Comparison of ENCODE assay signal across 31 mouse cellular contexts in the genomic region with DNA sequence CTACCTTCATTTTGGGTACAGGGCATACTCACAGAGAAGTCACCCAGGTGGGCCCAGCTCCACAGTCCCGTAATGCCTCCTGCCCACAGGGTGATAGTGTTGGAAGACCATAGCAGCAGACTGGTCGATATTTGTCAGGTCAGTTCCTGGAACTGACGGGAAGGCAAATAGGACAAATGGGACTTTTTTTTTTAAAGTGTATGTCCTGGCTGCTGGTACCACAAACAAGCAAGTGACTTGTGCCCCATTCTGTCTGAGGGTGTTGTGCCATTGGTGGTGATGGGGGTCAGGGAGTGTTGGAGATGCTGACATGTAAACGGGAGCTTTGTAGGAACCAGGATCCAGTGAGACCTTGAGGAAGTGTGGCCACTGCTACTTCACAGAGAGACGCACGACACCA. TPM values are rescaled to one million over a fixed set of nuclear protein-coding genes. Genes with fewer than 3 reads are reported as not detected.
DNase-seq lines count a peak whose midpoint lies in the region; ATAC-seq and TF ChIP-seq lines count a peak whose summit lies in the region.
"Had no signal": no experiment of that assay in that cellular context is flagged by ENCODE, and none has a peak within 500 bp of the region (broad histone marks: within the 10 kb centered on the region; RNA-seq: fewer than 3 reads in every experiment).

TSS of gene Serpina11 (minus strand) at position 101 of the 400 bp plus-strand sequence.

- H3K27me3 ChIP-seq in liver, embryonic 11.5 days (replicated peaks; ENCODE audit: control insufficient read depth, insufficient read depth, low read length) = no peaks in the 10 kb centered on the region
- H3K27me3 ChIP-seq in liver, embryonic 14.5 days (ENCODE audit: control insufficient read depth, insufficient read depth, low read length) = no peaks in the 10 kb centered on the region
- no peaks in the 10 kb centered on the region for H3K27me3 ChIP-seq in liver, postnatal 0 days (ENCODE audit: insufficient read depth, low read length)
- H3K27me3 ChIP-seq: embryonic facial prominence, embryonic 13.5 days; forebrain, embryonic 12.5 days; forebrain, embryonic 15.5 days; hindbrain, embryonic 13.5 days had no signal

- no peaks in the 10 kb centered on the region for H3K4me1 ChIP-seq in liver, embryonic 11.5 days (replicated peaks; ENCODE audit: control insufficient read depth, insufficient read depth, low read length)
- peaks cover 0 to 10% of the 10 kb centered on the region in 2 experiments; a peak in 2 of 4 replicates for H3K4me1 ChIP-seq in liver, embryonic 14.5 days (replicated peaks; ENCODE audit: control insufficient read depth in 2 of 2, insufficient read depth in 2 of 2, low read length in 1 of 2)
- peaks cover 21% of the 10 kb centered on the region for H3K4me1 ChIP-seq in liver, postnatal 0 days (ENCODE audit: insufficient read depth)
- H3K4me1 ChIP-seq: embryonic facial prominence, embryonic 10.5 days; embryonic facial prominence, embryonic 13.5 days; forebrain, embryonic 12.5 days; forebrain, embryonic 15.5 days; heart, embryonic 12.5 days; heart, embryonic 15.5 days; hindbrain, embryonic 10.5 days; hindbrain, embryonic 13.5 days had no signal

- peak within 1 kb of the TSS; percentile 38 for H3K27ac ChIP-seq in liver, embryonic 11.5 days (ENCODE audit: low read depth, low read length)
- H3K27ac ChIP-seq in liver, embryonic 14.5 days = peak within 1 kb of the TSS; percentile 28; the same call in 1 of the 2 replicates
- H3K27ac ChIP-seq in liver, postnatal 0 days (ENCODE audit: low read depth) = peak within 1 kb of the TSS; percentile 93
- H3K27ac ChIP-seq: embryonic facial prominence, embryonic 10.5 days; embryonic facial prominence, embryonic 13.5 days; forebrain, embryonic 12.5 days; forebrain, embryonic 15.5 days; heart, embryonic 15.5 days; hindbrain, embryonic 10.5 days; hindbrain, embryonic 13.5 days had no signal

- ATAC-seq in liver, embryonic 11.5 days (replicated peaks; ENCODE audit: low FRiP score) = no peak
- no peak for ATAC-seq in liver, embryonic 14.5 days (ENCODE audit: insufficient read depth)
- ATAC-seq in liver, postnatal 0 days = peak; percentile 55
- ATAC-seq: CD4-positive, CD25-positive, alpha-beta regulatory T cell, adult 4 months; forebrain, embryonic 15.5 days; hindbrain, embryonic 16.5 days had no signal

- no peak for TF ChIP-seq EP300 in liver, embryonic 14.5 days (IDR thresholded peaks at IDR 0.05; ENCODE audit: low read depth)
- TF ChIP-seq EP300 in liver, postnatal 0 days (IDR thresholded peaks at IDR 0.05; ENCODE audit: low read depth) = no peak

- no peak for DNase-seq in adrenal gland, postnatal 14 days
- no peak for DNase-seq in adrenal gland, postnatal 4 days (ENCODE audit: low spot score in 2 of 2)
- DNase-seq in liver, embryonic 11.5 days (ENCODE audit: low spot score) = no peak
- no peak for DNase-seq in liver, embryonic 14.5 days (ENCODE audit: low read depth in 3 of 3, low spot score in 3 of 3)
- DNase-seq in liver, postnatal 0 days = no peak
- no peak for DNase-seq in thymus, postnatal 36 days
- no peak for DNase-seq in B cell, adult 2 months
- DNase-seq: adrenal gland, adult 8-10 months; cerebellum, adult 2 months; cerebellum, adult 9-11 months; cerebellum, postnatal 25 days; embryo, embryonic 11 days; gastrocnemius, postnatal 25 days; heart, adult 18-20 months; heart, postnatal 10 days; heart, postnatal 36 days had no signal

- no peaks in the 10 kb centered on the region for H3K9me3 ChIP-seq in liver, embryonic 11.5 days (ENCODE audit: control insufficient read depth, low read length)
- no peaks in the 10 kb centered on the region for H3K9me3 ChIP-seq in liver, embryonic 14.5 days (ENCODE audit: control insufficient read depth, low read length)
- no peaks in the 10 kb centered on the region for H3K9me3 ChIP-seq in liver, postnatal 0 days (ENCODE audit: low read length)
- H3K9me3 ChIP-seq: embryonic facial prominence, embryonic 10.5 days; embryonic facial prominence, embryonic 13.5 days; forebrain, embryonic 12.5 days; forebrain, embryonic 15.5 days; heart, embryonic 12.5 days; heart, embryonic 15.5 days; hindbrain, embryonic 10.5 days; hindbrain, embryonic 13.5 days had no signal

- no peak for TF ChIP-seq CTCF in liver, embryonic 14.5 days (IDR thresholded peaks at IDR 0.05; ENCODE audit: low read depth)
- no peak for TF ChIP-seq CTCF in liver, postnatal 0 days (IDR thresholded peaks at IDR 0.05; ENCODE audit: low read depth)

- whole genome bisulfite sequencing in liver, embryonic 11.5 days = 68% methylated on average over 6 of the region's 6 CpGs
- WGBS in liver, embryonic 14.5 days (ENCODE audit: insufficient replicate concordance) = 69% methylated on average over 6 of the region's 6 CpGs
- 55% methylated on average over 6 of the region's 6 CpGs for WGBS in liver, postnatal 0 days (ENCODE audit: insufficient replicate concordance)

- H3K36me3 ChIP-seq in liver, embryonic 11.5 days (ENCODE audit: control insufficient read depth, insufficient read depth, low read length) = no peaks in the 10 kb centered on the region
- no peaks in the 10 kb centered on the region for H3K36me3 ChIP-seq in liver, embryonic 14.5 days (replicated peaks; ENCODE audit: control insufficient read depth, insufficient read depth, low read depth)
- no peaks in the 10 kb centered on the region for H3K36me3 ChIP-seq in liver, postnatal 0 days (replicated peaks; ENCODE audit: insufficient read depth, low read length)
- H3K36me3 ChIP-seq: embryonic facial prominence, embryonic 10.5 days; embryonic facial prominence, embryonic 13.5 days; forebrain, embryonic 12.5 days; forebrain, embryonic 15.5 days; heart, embryonic 12.5 days; heart, embryonic 15.5 days; hindbrain, embryonic 10.5 days; hindbrain, embryonic 13.5 days had no signal

- H3K4me2 ChIP-seq in liver, embryonic 11.5 days = no peak within 1 kb of the TSS
- no peak within 1 kb of the TSS for H3K4me2 ChIP-seq in liver, embryonic 14.5 days (ENCODE audit: low read depth)
- H3K4me2 ChIP-seq in liver, postnatal 0 days (ENCODE audit: low read depth, low read length) = peak within 1 kb of the TSS; percentile 53
- H3K4me2 ChIP-seq: embryonic facial prominence, embryonic 13.5 days; forebrain, embryonic 12.5 days; forebrain, embryonic 15.5 days; heart, embryonic 12.5 days; heart, embryonic 15.5 days; hindbrain, embryonic 13.5 days had no signal

- no peak within 1 kb of the TSS for H3K4me3 ChIP-seq in liver, embryonic 11.5 days (ENCODE audit: low read depth, low read length)
- no peak within 1 kb of the TSS for H3K4me3 ChIP-seq in liver, embryonic 14.5 days (ENCODE audit: insufficient read depth in 1 of 2, low read depth in 2 of 2, low read length in 2 of 2)
- no peak within 1 kb of the TSS; the same call in 1 of the 2 replicates for H3K4me3 ChIP-seq in liver, postnatal 0 days (ENCODE audit: low read depth, low read length)
- H3K4me3 ChIP-seq: embryonic facial prominence, embryonic 10.5 days; embryonic facial prominence, embryonic 13.5 days; erythroblast, embryonic 14.5 days; forebrain, embryonic 12.5 days; forebrain, embryonic 15.5 days; heart, embryonic 12.5 days; heart, embryonic 15.5 days; hindbrain, embryonic 10.5 days; hindbrain, embryonic 13.5 days had no signal

- no peak within 1 kb of the TSS for H3K9ac ChIP-seq in liver, embryonic 11.5 days (ENCODE audit: low read depth, low read length)
- H3K9ac ChIP-seq in liver, embryonic 14.5 days (replicated peaks) = no peak within 1 kb of the TSS
- peak within 1 kb of the TSS; percentile 38 for H3K9ac ChIP-seq in liver, postnatal 0 days (replicated peaks)
- H3K9ac ChIP-seq: embryonic facial prominence, embryonic 13.5 days; forebrain, embryonic 12.5 days; forebrain, embryonic 15.5 days; heart, embryonic 12.5 days; heart, embryonic 15.5 days; hindbrain, embryonic 13.5 days had no signal

RNA-seq across cellular contexts. Expression of gene Serpina11, which starts in this region (rescaled TPM):
- 0.98 and 14.5 TPM in 2 replicates for total RNA-seq in adrenal gland, postnatal 14 days (2021)
- total RNA-seq in adrenal gland, postnatal 4 days (2021) = 10 to 100 TPM in 1 of 2 experiments, under 1 TPM in 1; 0.53 to 23.8 TPM
- polyA plus RNA-seq in liver, embryonic 11.5 days (2014; fragmentation: Nextera tagmentation; extraction: Ambion mirVana) = 2.7 and 3.0 TPM in 2 replicates
- polyA plus RNA-seq in liver, embryonic 14.5 days (2012; rRNA removed) = 7.0 and 7.7 TPM in 2 replicates
- 7.2 and 11.4 TPM in 2 replicates for polyA plus RNA-seq in liver, embryonic 14.5 days (2014; fragmentation: Nextera tagmentation; extraction: Ambion mirVana)
- 224 and 244 TPM in 2 replicates for polyA plus RNA-seq in liver, postnatal 0 days (2015; fragmentation: Nextera tagmentation; extraction: Ambion mirVana)
- total RNA-seq: adrenal gland, adult 8-10 months; gastrocnemius, adult 8-10 months; gastrocnemius, postnatal 25 days; heart, adult 18-20 months; heart, postnatal 10 days; heart, postnatal 36 days had no signal
- polyA plus RNA-seq: C2C12; CD4-positive, CD25-positive, alpha-beta regulatory T cell, adult 4 months; cortical plate, adult 2 months; embryonic facial prominence, embryonic 10.5 days; embryonic facial prominence, embryonic 13.5 days; erythroblast, embryonic 14.5 days; forebrain, embryonic 12.5 days; forebrain, embryonic 15.5 days; gonadal fat pad, adult 2 months; heart, embryonic 12.5 days; heart, embryonic 15.5 days; hindbrain, embryonic 10.5 days; hindbrain, embryonic 13.5 days; hindbrain, embryonic 16.5 days had no signal

Comparison
In these comparisons a context has a peak if more than half of its experiments do, and no peak if none do; other contexts are left out.
1. RNA of gene Serpina11 (polyA plus RNA-seq): 224 to 244 TPM in liver, postnatal 0 days; 7.0 to 11.4 TPM in liver, embryonic 14.5 days and 2.7 to 3.0 TPM in liver, embryonic 11.5 days; every median in the first group is over 10 times any median in the second.
2. H3K27ac ChIP-seq: peak in every context shown above with its lines; median percentile 93 in liver, postnatal 0 days; 38 in liver, embryonic 11.5 days; 28 in liver, embryonic 14.5 days.